Mouse (Mus musculus): ENCODE measurements at regions not wholly inside any gene's neighbourhood (a gene's known extent, or its start where the extent isn't known, plus 50 kb on each side); places are given as distances from the start of the nearest gene placed in this dataset.
"Not testable (repeated sequence)": the region's sequence is repeated elsewhere in the genome, so short reads cannot be mapped to it uniquely, and the experiment has no call there.

DNA sequence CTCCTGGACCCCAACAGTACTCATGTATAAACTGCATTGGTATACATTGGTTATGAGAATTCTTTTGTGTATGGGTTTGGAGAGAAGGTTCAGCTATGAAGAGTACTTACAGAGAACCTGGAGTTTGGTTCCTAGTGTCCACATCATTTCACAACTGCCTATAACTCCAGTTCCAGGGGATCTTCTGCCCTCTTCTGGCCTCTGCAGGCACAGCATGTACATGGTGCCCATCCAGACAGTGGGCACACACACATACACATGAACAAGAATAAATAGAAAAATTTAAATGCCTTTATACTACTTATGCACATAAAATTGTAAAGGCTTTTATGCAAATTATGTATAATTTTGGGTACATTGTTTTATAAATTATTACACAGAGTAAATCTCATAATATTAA is 59.9 kb upstream of the Spon1 start:
- peak; percentile 3 for DNase-seq (ENCODE audit: low read depth)

DNA sequence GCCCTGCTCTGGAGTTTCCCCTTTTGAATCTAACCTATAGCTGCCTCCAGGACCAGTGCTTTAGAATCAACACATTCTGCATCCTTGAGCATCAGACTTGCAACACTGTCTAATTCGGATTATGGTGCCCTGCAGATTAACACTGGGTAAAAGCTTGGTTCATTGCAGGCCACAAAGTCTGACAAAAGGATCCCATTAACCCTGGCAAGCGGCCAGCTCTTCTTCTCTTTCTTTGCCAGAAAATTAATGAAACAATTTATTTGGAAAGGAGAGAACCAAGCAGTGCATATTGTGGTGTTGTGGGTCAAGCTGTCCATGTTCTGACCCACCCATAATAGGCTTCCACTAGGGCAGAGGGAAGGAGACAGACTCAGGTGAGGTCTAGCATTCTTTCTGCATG is 58.2 kb upstream of the Spon1 start:
- no peak for DNase-seq (ENCODE audit: low read depth)

DNA sequence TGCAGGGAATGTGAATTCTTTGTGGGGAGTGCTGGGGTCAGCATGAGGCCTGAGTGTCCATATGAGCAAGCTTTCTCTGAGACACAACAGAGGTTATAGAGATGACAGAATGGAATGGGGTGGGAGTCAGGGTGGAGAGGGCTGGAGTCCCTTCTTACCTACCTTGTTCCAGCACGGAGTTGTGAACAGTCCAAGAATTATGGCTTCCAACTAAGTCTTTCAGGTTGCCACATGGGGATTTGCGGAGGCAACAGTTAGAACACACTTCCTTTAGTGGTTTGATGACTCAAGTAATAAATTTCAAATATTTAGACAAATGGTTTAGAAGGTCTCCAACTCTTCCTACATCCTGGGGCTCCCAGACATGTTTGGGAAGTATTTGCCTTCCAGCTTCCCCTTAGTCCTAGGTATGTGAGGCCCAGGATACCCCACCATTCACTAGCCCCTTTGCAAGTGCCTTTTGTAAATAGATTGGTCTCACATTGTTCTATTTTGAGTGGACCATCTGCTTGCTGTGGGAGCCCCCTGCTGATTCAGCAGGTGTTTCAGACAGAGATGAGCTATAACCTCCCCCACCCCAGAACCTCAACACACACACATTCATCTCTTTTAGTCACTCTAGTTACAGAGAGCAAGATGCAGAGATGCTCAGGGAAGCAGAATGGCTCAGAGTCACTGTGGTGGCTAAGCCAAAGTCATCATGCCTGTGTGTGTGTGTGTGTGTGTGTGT is 55.1 kb upstream of the Spon1 start:
- DNase-seq (ENCODE audit: low read depth) = no peak

DNA sequence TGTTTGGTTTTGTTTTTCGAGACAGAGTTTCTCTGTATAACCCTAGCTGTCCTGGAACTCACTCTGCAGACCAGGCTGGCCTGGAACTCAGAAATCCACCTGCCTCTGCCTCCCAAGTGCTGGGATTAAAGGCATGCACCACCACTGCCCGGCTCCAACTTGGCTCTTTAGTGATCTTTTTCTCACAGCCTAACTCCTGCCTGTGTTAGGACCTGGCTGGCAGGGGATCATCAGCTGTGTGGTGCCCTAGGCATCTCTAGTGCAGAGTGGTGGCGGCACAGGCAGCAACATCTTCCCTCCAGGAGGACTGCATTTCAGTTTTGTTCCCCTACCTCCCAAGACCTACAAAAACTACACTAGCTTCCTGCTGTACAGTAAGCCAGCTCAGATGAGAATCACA is 54.4 kb upstream of the Spon1 start:
- not testable (repeated sequence) for DNase-seq (ENCODE audit: low read depth)

Measured in induced T-regulatory cell, adult 2 months (primary cell).